Mouse (Mus musculus): ENCODE data around the gene BC052040. TPM values are rescaled to one million over a fixed set of nuclear protein-coding genes. Genes with fewer than 3 reads are reported as not detected.

Gene BC052040
- polyA plus RNA-seq, 1 experiment from 2014 or later: 18.3 TPM

DNA sequence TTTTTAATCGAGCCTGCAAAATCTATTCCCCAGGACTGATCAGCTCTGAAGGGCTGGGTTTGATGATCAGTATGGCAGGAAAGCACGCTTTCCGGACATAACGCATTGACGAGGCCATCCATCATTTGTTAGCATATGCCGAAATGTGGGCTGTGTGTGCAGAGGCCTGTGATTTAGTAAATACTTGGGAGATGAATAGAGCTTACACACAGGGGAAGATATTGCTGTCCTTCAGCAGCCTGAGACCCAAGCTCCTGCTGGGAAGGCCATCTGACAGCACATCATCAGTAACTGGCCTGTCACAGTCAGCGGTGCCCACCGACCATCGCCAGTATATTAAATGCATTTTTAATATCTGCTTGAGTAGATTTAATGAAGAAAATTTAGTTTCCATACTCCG, 15.5 kb downstream of the BC052040 start:
- Histone ChIP-seq H3K4me1 (replicated peaks; ENCODE audit: control insufficient read depth, insufficient read depth, low read length) (peaks cover 18% of the 10 kb centered on the region), H3K27ac (ENCODE audit: low read length) (no peak overlapping the region), H3K4me3 (replicated peaks; ENCODE audit: low read length) (no peak overlapping the region), H3K9me3 (ENCODE audit: control insufficient read depth, low read length) (no peaks in the 10 kb centered on the region), H3K36me3 (ENCODE audit: control insufficient read depth, insufficient read depth) (no peaks in the 10 kb centered on the region), H3K4me2 (ENCODE audit: low read length) (no peak overlapping the region), H3K27me3 (replicated peaks; ENCODE audit: control insufficient read depth, insufficient read depth, low read length) (no peaks in the 10 kb centered on the region), H3K9ac (replicated peaks; ENCODE audit: low read depth, low read length) (no peak overlapping the region)
- no peak for ATAC-seq
- 77% methylated on average over 10 of the region's 10 CpGs for WGBS

DNA sequence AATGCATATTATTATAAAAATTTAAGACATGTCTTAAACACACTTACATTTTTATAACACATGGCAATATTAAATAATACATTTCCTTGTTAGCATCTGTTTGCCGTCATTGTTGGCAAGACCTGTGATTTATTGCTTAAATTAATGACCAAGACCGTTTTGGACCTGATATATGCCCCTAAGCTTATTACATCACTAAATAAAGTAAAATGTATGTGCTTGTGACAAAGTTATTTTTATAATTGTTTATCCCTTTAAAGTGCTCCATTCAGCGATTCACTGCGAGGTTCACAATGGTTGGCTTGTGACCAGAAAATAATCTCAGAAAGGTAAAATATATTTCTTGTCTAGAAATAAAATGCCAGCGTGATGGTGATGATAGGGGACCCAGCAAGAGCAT, 16.8 kb downstream of the BC052040 start:
- H3K9ac ChIP-seq (replicated peaks; ENCODE audit: low read depth, low read length): no peak overlapping the region
- ATAC-seq: no peak
- no peak overlapping the region for H3K4me3 ChIP-seq (replicated peaks; ENCODE audit: low read length)
- H3K27ac ChIP-seq (ENCODE audit: low read length): no peak overlapping the region
- H3K27me3 ChIP-seq (replicated peaks; ENCODE audit: control insufficient read depth, insufficient read depth, low read length): no peaks in the 10 kb centered on the region
- WGBS: 88% methylated on average over 5 of the region's 5 CpGs
- no peaks in the 10 kb centered on the region for H3K36me3 ChIP-seq (ENCODE audit: control insufficient read depth, insufficient read depth)
- H3K4me1 ChIP-seq (replicated peaks; ENCODE audit: control insufficient read depth, insufficient read depth, low read length): peaks cover 14% of the 10 kb centered on the region
- H3K9me3 ChIP-seq (ENCODE audit: control insufficient read depth, low read length): no peaks in the 10 kb centered on the region
- H3K4me2 ChIP-seq (ENCODE audit: low read length): no peak overlapping the region

DNA sequence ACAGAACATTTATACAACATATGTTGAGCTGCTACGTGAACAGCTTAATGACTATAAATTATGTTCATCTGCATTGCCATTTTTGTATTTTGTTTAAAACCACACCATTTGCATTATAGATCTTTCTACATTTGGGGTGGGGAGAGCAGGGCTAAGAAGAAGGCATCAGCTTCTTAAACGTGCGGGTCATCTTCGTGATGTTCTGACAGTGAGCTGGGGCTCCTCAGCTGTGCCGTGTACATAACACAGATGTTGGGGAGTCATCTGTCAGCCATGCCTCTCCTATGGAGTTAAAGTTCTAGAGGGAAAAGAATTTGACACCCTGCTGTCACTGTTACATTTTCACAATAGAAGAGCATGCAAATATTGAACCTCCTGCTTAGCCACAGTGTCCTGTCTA, 19.2 kb downstream of the BC052040 start:
- Histone ChIP-seq H3K36me3 (ENCODE audit: control insufficient read depth, insufficient read depth) (no peaks in the 10 kb centered on the region), H3K9ac (replicated peaks; ENCODE audit: low read depth, low read length) (no peak overlapping the region), H3K4me3 (replicated peaks; ENCODE audit: low read length) (no peak overlapping the region), H3K27ac (ENCODE audit: low read length) (no peak overlapping the region), H3K27me3 (replicated peaks; ENCODE audit: control insufficient read depth, insufficient read depth, low read length) (no peaks in the 10 kb centered on the region), H3K9me3 (ENCODE audit: control insufficient read depth, low read length) (no peaks in the 10 kb centered on the region), H3K4me2 (ENCODE audit: low read length) (no peak overlapping the region), H3K4me1 (replicated peaks; ENCODE audit: control insufficient read depth, insufficient read depth, low read length) (peaks cover 17% of the 10 kb centered on the region)
- WGBS: 68% methylated on average over 5 of the region's 5 CpGs
- no peak for ATAC-seq

DNA sequence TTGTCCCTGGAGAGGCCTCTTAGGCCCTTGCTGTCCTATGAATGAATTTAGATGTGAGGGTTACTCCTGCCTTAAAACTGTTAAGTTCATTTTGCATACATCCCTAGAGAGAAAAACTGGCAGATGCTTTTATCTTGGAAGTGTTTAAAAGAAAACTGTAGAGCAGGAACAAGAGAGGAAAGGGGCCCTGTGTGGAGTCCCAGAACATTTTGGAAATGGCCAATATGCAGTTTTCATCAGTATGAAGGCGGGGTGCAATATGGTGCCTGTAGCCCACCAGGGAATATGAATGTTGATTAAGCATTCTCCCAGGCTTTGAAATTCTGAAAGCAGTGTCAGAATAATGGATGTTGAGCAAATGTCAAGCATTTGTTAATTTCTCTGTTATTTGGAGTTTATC, 19.8 kb downstream of the BC052040 start:
- 65% methylated on average over 1 of the region's 1 CpGs for WGBS
- Histone ChIP-seq H3K36me3 (ENCODE audit: control insufficient read depth, insufficient read depth) (no peaks in the 10 kb centered on the region), H3K27me3 (replicated peaks; ENCODE audit: control insufficient read depth, insufficient read depth, low read length) (no peaks in the 10 kb centered on the region), H3K9me3 (ENCODE audit: control insufficient read depth, low read length) (no peaks in the 10 kb centered on the region), H3K9ac (replicated peaks; ENCODE audit: low read depth, low read length) (no peak overlapping the region), H3K4me3 (replicated peaks; ENCODE audit: low read length) (no peak overlapping the region), H3K4me1 (replicated peaks; ENCODE audit: control insufficient read depth, insufficient read depth, low read length) (peaks cover 17% of the 10 kb centered on the region), H3K4me2 (ENCODE audit: low read length) (no peak overlapping the region), H3K27ac (ENCODE audit: low read length) (no peak overlapping the region)
- no peak for ATAC-seq

DNA sequence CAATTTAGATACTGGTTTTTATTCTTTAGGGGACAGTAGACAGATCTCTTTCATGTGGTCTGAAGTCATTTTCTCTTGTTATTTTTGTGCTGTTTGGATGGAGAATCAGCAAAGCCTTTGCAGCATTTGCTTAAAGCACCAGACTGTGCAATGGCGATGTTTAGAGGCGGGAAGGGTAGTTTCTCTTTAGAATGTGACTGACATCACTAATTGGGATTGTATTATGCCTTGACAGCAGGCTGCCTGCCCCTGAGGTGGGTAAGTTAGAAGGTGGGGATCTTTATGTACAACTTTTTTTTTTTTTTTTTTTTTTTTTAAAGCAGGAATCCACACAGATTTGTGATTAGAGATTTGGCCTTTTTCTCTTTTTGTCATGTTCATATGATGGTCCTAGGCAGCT, 20.6 kb downstream of the BC052040 start:
- no peaks in the 10 kb centered on the region for H3K36me3 ChIP-seq (ENCODE audit: control insufficient read depth, insufficient read depth)
- H3K4me1 ChIP-seq (replicated peaks; ENCODE audit: control insufficient read depth, insufficient read depth, low read length): peaks cover 17% of the 10 kb centered on the region
- no peak overlapping the region for H3K4me3 ChIP-seq (replicated peaks; ENCODE audit: low read length)
- no peaks in the 10 kb centered on the region for H3K27me3 ChIP-seq (replicated peaks; ENCODE audit: control insufficient read depth, insufficient read depth, low read length)
- H3K9ac ChIP-seq (replicated peaks; ENCODE audit: low read depth, low read length): no peak overlapping the region
- no peak for ATAC-seq
- no peak overlapping the region for H3K27ac ChIP-seq (ENCODE audit: low read length)
- H3K4me2 ChIP-seq (ENCODE audit: low read length): no peak overlapping the region
- H3K9me3 ChIP-seq (ENCODE audit: control insufficient read depth, low read length): no peaks in the 10 kb centered on the region
- 21% methylated on average over 2 of the region's 2 CpGs for WGBS

DNA sequence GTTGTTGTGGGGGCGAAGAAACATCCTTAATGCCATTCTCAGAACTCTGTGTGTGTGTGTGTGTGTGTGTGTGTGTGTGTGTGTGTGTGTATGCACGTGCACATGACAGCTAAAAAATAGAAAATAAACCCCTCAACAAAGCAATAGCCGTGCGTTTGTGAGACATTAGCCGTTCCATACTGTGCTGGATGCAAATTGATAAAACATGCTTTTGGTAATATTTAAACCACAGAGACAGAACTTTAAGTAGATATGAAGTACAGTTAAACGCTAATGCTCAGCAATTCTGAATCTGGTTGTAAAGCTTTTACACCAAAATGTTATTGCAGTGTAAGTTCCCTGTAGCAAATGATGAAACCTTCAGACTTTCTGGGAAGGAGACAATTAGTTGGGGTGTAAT, 22.6 kb downstream of the BC052040 start:
- Histone ChIP-seq H3K27ac (ENCODE audit: low read length) (no peak overlapping the region), H3K9ac (replicated peaks; ENCODE audit: low read depth, low read length) (no peak overlapping the region), H3K4me1 (replicated peaks; ENCODE audit: control insufficient read depth, insufficient read depth, low read length) (peaks cover 17% of the 10 kb centered on the region), H3K36me3 (ENCODE audit: control insufficient read depth, insufficient read depth) (no peaks in the 10 kb centered on the region), H3K9me3 (ENCODE audit: control insufficient read depth, low read length) (no peaks in the 10 kb centered on the region), H3K4me2 (ENCODE audit: low read length) (no peak overlapping the region), H3K4me3 (replicated peaks; ENCODE audit: low read length) (no peak overlapping the region), H3K27me3 (replicated peaks; ENCODE audit: control insufficient read depth, insufficient read depth, low read length) (no peaks in the 10 kb centered on the region)
- ATAC-seq: no peak
- WGBS: 77% methylated on average over 6 of the region's 6 CpGs

DNA sequence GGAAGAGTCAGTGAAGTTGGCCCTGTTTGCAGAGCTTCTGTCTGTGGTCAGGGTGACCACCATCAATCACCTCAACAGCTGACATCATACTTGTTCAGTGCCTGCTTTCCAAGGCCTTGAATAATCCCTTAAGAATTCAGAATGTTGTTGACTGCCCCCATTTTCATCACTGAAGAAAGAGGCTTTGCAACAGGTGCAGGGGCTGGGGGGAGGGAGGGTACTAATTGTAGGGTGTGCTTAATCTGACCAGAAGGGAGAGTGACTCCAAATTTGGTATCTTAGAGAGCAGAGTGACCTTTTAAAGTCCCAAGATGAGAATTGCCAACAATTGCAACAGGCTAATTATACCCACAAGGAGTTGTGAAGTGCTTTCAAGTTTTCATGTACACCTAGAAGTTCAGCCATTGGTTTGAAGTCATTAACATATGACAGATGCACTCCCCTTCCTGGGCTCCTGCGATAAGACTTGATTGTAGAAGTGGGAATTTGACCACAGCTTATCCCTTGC, 24.4 kb downstream of the BC052040 start:
- H3K4me3 ChIP-seq (replicated peaks; ENCODE audit: low read length): no peak overlapping the region
- H3K27ac ChIP-seq (ENCODE audit: low read length): no peak overlapping the region
- H3K9me3 ChIP-seq (ENCODE audit: control insufficient read depth, low read length): no peaks in the 10 kb centered on the region
- 11% methylated on average over 1 of the region's 1 CpGs for WGBS
- no peaks in the 10 kb centered on the region for H3K27me3 ChIP-seq (replicated peaks; ENCODE audit: control insufficient read depth, insufficient read depth, low read length)
- no peak overlapping the region for H3K9ac ChIP-seq (replicated peaks; ENCODE audit: low read depth, low read length)
- H3K4me1 ChIP-seq (replicated peaks; ENCODE audit: control insufficient read depth, insufficient read depth, low read length): peaks cover 15% of the 10 kb centered on the region
- ATAC-seq: no peak
- no peaks in the 10 kb centered on the region for H3K36me3 ChIP-seq (ENCODE audit: control insufficient read depth, insufficient read depth)
- no peak overlapping the region for H3K4me2 ChIP-seq (ENCODE audit: low read length)

DNA sequence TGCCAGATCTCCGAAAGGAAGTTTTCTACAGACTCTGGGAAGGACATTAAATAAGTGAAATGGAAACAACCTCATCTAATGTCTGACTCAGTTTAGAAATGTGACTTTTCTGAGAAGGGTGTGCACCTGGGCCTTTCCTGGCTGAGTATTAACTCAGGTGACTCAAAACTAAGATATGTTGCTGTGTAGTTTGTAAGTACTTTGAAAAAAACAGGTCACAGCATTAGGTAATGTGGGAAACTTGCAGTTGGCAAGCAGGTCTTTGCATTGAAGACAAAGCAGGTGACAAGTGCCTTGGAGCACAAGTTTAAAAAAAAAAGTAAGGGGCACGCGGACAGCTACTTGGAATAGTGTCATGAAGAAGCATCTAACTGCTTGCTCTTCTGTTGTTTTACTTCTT, 27.5 kb downstream of the BC052040 start:
- H3K9me3 ChIP-seq (ENCODE audit: control insufficient read depth, low read length): no peaks in the 10 kb centered on the region
- H3K36me3 ChIP-seq (ENCODE audit: control insufficient read depth, insufficient read depth): no peaks in the 10 kb centered on the region
- 88% methylated on average over 3 of the region's 3 CpGs for WGBS
- no peak overlapping the region for H3K4me3 ChIP-seq (replicated peaks; ENCODE audit: low read length)
- no peak overlapping the region for H3K27ac ChIP-seq (ENCODE audit: low read length)
- no peak overlapping the region for H3K4me2 ChIP-seq (ENCODE audit: low read length)
- H3K27me3 ChIP-seq (replicated peaks; ENCODE audit: control insufficient read depth, insufficient read depth, low read length): no peaks in the 10 kb centered on the region
- H3K4me1 ChIP-seq (replicated peaks; ENCODE audit: control insufficient read depth, insufficient read depth, low read length): 0 out of 2 replicates have a peak, but pooled peaks cover 4% of the 10 kb centered on the region
- H3K9ac ChIP-seq (replicated peaks; ENCODE audit: low read depth, low read length): no peak overlapping the region
- no peak for ATAC-seq

DNA sequence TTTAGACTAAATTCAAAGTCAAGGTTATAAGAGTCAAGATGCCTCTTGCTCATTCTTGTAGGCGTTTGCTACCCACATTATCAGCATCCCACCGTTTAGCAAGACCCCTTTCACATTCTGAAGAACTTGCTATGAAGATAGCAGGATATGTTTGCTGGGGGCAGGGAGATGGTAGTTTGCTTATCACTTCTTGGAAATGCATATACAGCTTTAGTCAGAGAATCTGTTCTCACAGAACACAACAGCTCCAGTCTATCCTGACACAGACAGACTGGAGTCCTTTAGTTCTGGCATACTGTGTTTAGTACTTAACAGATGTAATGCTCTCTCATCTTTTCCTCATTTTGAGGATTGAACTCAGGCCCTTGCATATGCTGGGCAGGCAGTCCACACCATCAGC, 28.6 kb downstream of the BC052040 start:
- 89% methylated on average over 2 of the region's 2 CpGs for WGBS
- H3K4me2 ChIP-seq (ENCODE audit: low read length): no peak overlapping the region
- no peaks in the 10 kb centered on the region for H3K27me3 ChIP-seq (replicated peaks; ENCODE audit: control insufficient read depth, insufficient read depth, low read length)
- no peak for ATAC-seq
- H3K9me3 ChIP-seq (ENCODE audit: control insufficient read depth, low read length): no peaks in the 10 kb centered on the region
- no peak overlapping the region for H3K27ac ChIP-seq (ENCODE audit: low read length)
- no peak overlapping the region for H3K4me3 ChIP-seq (replicated peaks; ENCODE audit: low read length)
- no peaks in the 10 kb centered on the region for H3K36me3 ChIP-seq (ENCODE audit: control insufficient read depth, insufficient read depth)
- H3K9ac ChIP-seq (replicated peaks; ENCODE audit: low read depth, low read length): no peak overlapping the region
- H3K4me1 ChIP-seq (replicated peaks; ENCODE audit: control insufficient read depth, insufficient read depth, low read length): no peaks in the 10 kb centered on the region

DNA sequence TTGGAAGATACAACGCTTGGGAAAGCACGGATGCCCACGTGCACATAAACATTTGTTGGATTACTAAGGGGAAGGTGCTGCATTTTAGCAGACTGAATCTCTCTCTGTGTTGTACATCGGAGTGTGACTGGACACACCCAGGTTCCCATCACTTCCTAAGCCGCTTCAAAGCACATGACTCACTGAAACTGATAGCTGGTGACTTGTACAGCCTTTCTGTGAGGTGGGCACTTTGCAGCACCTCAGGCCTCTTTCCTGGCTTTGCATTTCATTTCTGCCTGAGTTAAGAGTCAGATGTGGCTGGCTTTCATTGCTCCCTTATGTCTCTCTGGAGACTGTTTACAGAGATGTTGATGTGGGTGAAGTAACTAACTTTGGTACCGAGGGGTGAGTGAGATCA, 29.0 kb downstream of the BC052040 start:
- no peaks in the 10 kb centered on the region for H3K27me3 ChIP-seq (replicated peaks; ENCODE audit: control insufficient read depth, insufficient read depth, low read length)
- no peaks in the 10 kb centered on the region for H3K36me3 ChIP-seq (ENCODE audit: control insufficient read depth, insufficient read depth)
- no peak overlapping the region for H3K4me3 ChIP-seq (replicated peaks; ENCODE audit: low read length)
- no peak overlapping the region for H3K4me2 ChIP-seq (ENCODE audit: low read length)
- H3K9me3 ChIP-seq (ENCODE audit: control insufficient read depth, low read length): no peaks in the 10 kb centered on the region
- WGBS: 99% methylated on average over 6 of the region's 6 CpGs
- no peak overlapping the region for H3K27ac ChIP-seq (ENCODE audit: low read length)
- no peak overlapping the region for H3K9ac ChIP-seq (replicated peaks; ENCODE audit: low read depth, low read length)
- no peak for ATAC-seq
- no peaks in the 10 kb centered on the region for H3K4me1 ChIP-seq (replicated peaks; ENCODE audit: control insufficient read depth, insufficient read depth, low read length)
